Mouse (Mus musculus): ENCODE data around the gene Ugt1a6b. TPM values are rescaled to one million over a fixed set of nuclear protein-coding genes. Genes with fewer than 3 reads are reported as not detected.
A peak's percentile ranks its signal among the peaks of the same experiment; 100 is the strongest.
"Not testable (repeated sequence)": the region's sequence is repeated elsewhere in the genome, so short reads cannot be mapped to it uniquely, and the experiment has no call there.

The Ugt1a6b gene
- polyA plus RNA-seq, 1 experiment from 2014 or later: 0.13 TPM

DNA sequence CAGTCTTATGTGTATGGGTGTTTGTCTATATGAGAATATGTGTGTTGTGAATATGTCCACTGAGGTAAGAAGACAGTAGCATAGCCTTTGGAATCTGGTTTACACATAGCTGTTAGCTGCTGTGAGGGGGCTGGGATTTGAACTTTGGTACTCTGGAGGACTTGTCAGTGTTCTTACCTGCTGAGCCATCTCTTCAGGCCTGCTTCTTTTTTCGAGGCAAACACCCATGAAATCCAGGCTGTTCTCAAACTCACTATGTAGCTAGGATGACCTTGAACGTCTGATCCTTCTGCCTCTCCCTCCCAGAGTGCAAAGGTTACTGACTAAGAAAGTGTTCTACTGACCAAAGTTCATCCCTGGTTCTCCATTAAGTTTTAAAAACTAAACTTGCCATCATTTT, 2.6 kb downstream of the Ugt1a6b start:
- no peak overlapping the region for H3K4me3 ChIP-seq (replicated peaks; ENCODE audit: low read depth, low read length)
- H3K27ac ChIP-seq (replicated peaks; ENCODE audit: low read depth, low read length): no peak overlapping the region
- no peaks in the 10 kb centered on the region for H3K4me1 ChIP-seq (ENCODE audit: control insufficient read depth, insufficient read depth, low read length)
- DNase-seq (no peak), ATAC-seq (ENCODE audit: low FRiP score, low TSS enrichment) (no peak)
- no peaks in the 10 kb centered on the region for H3K27me3 ChIP-seq (ENCODE audit: control insufficient read depth, insufficient read depth, low read length)
- no peaks in the 10 kb centered on the region for H3K36me3 ChIP-seq (ENCODE audit: control insufficient read depth, insufficient read depth, low read length)
- WGBS: 60% methylated on average over 2 of the region's 2 CpGs
- H3K4me2 ChIP-seq (ENCODE audit: low read length): no peak overlapping the region
- no peak overlapping the region for H3K9ac ChIP-seq (replicated peaks; ENCODE audit: low read length)
- no peaks in the 10 kb centered on the region for H3K9me3 ChIP-seq (ENCODE audit: control insufficient read depth, low read length)

DNA sequence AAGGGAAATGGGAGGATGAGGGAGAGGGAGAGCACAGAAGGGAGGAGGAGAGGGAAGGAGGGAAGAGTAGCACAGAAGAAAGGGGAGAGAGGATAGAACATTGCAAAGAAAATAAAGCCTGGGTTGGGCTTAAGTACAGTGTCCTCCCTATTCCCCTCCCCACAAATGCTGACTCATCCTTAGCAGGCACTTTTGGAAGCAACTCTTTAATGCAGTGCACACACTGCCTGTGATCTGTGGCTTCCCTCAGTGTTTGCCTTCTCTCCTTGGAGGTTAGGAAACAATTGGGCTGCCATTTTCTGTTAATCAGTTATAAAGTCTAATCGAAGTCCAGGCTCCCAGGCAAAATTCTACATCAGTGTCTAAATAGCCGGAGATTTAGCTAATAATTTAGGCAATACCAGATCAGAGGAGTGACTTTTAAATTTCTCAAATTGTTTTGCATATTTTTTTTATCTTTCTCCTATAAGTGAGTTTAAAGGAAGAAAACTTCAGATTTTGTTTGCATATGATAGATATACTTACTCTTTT, 6.0 kb downstream of the Ugt1a6b start:
- not testable (repeated sequence) for H3K4me2 ChIP-seq (ENCODE audit: low read length); H3K9me3 ChIP-seq (ENCODE audit: control insufficient read depth, low read length); H3K27me3 ChIP-seq (ENCODE audit: control insufficient read depth, insufficient read depth, low read length); H3K9ac ChIP-seq (replicated peaks; ENCODE audit: low read length); H3K4me3 ChIP-seq (replicated peaks; ENCODE audit: low read depth, low read length); H3K27ac ChIP-seq (replicated peaks; ENCODE audit: low read depth, low read length); ATAC-seq (ENCODE audit: low FRiP score, low TSS enrichment); H3K4me1 ChIP-seq (ENCODE audit: control insufficient read depth, insufficient read depth, low read length); DNase-seq; H3K36me3 ChIP-seq (ENCODE audit: control insufficient read depth, insufficient read depth, low read length)
- WGBS: 86% methylated on average over 2 of the region's 2 CpGs

GRCm38 (mm10) chr1:88109604-88110003, 6.6 kb downstream of the Ugt1a6b start:
- not testable (repeated sequence) for H3K27me3 ChIP-seq (ENCODE audit: control insufficient read depth, insufficient read depth, low read length); H3K36me3 ChIP-seq (ENCODE audit: control insufficient read depth, insufficient read depth, low read length); ATAC-seq (ENCODE audit: low FRiP score, low TSS enrichment); H3K9ac ChIP-seq (replicated peaks; ENCODE audit: low read length); H3K9me3 ChIP-seq (ENCODE audit: control insufficient read depth, low read length); H3K4me1 ChIP-seq (ENCODE audit: control insufficient read depth, insufficient read depth, low read length); H3K4me2 ChIP-seq (ENCODE audit: low read length); H3K27ac ChIP-seq (replicated peaks; ENCODE audit: low read depth, low read length); DNase-seq; H3K4me3 ChIP-seq (replicated peaks; ENCODE audit: low read depth, low read length)
- 90% methylated on average over 2 of the region's 2 CpGs for WGBS

- not testable (repeated sequence) for H3K9ac ChIP-seq (replicated peaks; ENCODE audit: low read length); H3K36me3 ChIP-seq (ENCODE audit: control insufficient read depth, insufficient read depth, low read length); H3K4me2 ChIP-seq (ENCODE audit: low read length); H3K27ac ChIP-seq (replicated peaks; ENCODE audit: low read depth, low read length); H3K27me3 ChIP-seq (ENCODE audit: control insufficient read depth, insufficient read depth, low read length); ATAC-seq (ENCODE audit: low FRiP score, low TSS enrichment); H3K4me3 ChIP-seq (replicated peaks; ENCODE audit: low read depth, low read length); H3K9me3 ChIP-seq (ENCODE audit: control insufficient read depth, low read length); DNase-seq; H3K4me1 ChIP-seq (ENCODE audit: control insufficient read depth, insufficient read depth, low read length)
- WGBS: 97% methylated on average over 6 of the region's 6 CpGs
These were observed 9.7 kb downstream of the Ugt1a6b start for GRCm38 (mm10) chr1:88112769-88113168.

DNA sequence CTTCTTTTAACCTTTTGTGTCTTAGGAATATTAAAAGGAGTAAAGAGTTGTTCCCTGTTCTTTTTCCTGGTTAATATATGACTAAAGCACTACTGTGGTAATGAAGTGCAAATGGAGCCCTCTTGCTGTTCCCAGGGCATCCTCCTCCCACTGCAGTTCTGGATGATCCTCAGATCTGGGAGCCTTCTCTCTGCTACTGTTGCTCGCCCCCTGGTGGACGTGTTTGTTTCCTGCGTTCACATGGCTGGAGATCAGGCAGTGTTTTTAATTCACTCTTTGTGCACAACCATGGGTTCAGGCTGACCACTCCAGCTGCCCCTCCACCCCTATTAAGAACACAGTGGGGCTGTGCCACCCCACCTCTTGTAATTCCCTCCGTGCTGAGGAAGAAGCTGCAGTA, 17.5 kb downstream of the Ugt1a6b start:
- H3K9ac ChIP-seq (replicated peaks; ENCODE audit: low read length); H3K27ac ChIP-seq (replicated peaks; ENCODE audit: low read depth, low read length); H3K9me3 ChIP-seq (ENCODE audit: control insufficient read depth, low read length); H3K4me2 ChIP-seq (ENCODE audit: low read length); H3K36me3 ChIP-seq (ENCODE audit: control insufficient read depth, insufficient read depth, low read length); H3K4me3 ChIP-seq (replicated peaks; ENCODE audit: low read depth, low read length); ATAC-seq (ENCODE audit: low FRiP score, low TSS enrichment); DNase-seq; H3K27me3 ChIP-seq (ENCODE audit: control insufficient read depth, insufficient read depth, low read length); H3K4me1 ChIP-seq (ENCODE audit: control insufficient read depth, insufficient read depth, low read length): not testable (repeated sequence)
- WGBS: 10% methylated on average over 4 of the region's 4 CpGs

- not testable (repeated sequence) for ATAC-seq (ENCODE audit: low FRiP score, low TSS enrichment)
- DNase-seq: peak; percentile 7
- no CpG with 5 or more reads among the region's 1 CpGs for WGBS
These were observed 18.5 kb downstream of the Ugt1a6b start for GRCm38 (mm10) chr1:88121521-88121920.

GRCm38 (mm10) chr1:88125827-88126360, 22.8 kb downstream of the Ugt1a6b start:
- not testable (repeated sequence) for H3K4me3 ChIP-seq (replicated peaks; ENCODE audit: low read depth, low read length); H3K4me2 ChIP-seq (ENCODE audit: low read length); H3K27ac ChIP-seq (replicated peaks; ENCODE audit: low read depth, low read length); ATAC-seq (ENCODE audit: low FRiP score, low TSS enrichment); H3K4me1 ChIP-seq (ENCODE audit: control insufficient read depth, insufficient read depth, low read length); H3K27me3 ChIP-seq (ENCODE audit: control insufficient read depth, insufficient read depth, low read length); H3K9ac ChIP-seq (replicated peaks; ENCODE audit: low read length); H3K36me3 ChIP-seq (ENCODE audit: control insufficient read depth, insufficient read depth, low read length); DNase-seq; H3K9me3 ChIP-seq (ENCODE audit: control insufficient read depth, low read length)
- 82% methylated on average over 4 of the region's 4 CpGs for WGBS

More at GRCm38 (mm10) chr1:88121521-88121920, 18.5 kb downstream of the Ugt1a6b start:
- H3K27ac ChIP-seq (replicated peaks; ENCODE audit: low read depth, low read length); H3K27me3 ChIP-seq (ENCODE audit: control insufficient read depth, insufficient read depth, low read length); H3K9ac ChIP-seq (replicated peaks; ENCODE audit: low read length); H3K4me3 ChIP-seq (replicated peaks; ENCODE audit: low read depth, low read length); H3K9me3 ChIP-seq (ENCODE audit: control insufficient read depth, low read length); H3K36me3 ChIP-seq (ENCODE audit: control insufficient read depth, insufficient read depth, low read length); H3K4me2 ChIP-seq (ENCODE audit: low read length); H3K4me1 ChIP-seq (ENCODE audit: control insufficient read depth, insufficient read depth, low read length): not testable (repeated sequence)

- DNase-seq; H3K27ac ChIP-seq (replicated peaks; ENCODE audit: low read depth, low read length); ATAC-seq (ENCODE audit: low FRiP score, low TSS enrichment); H3K4me3 ChIP-seq (replicated peaks; ENCODE audit: low read depth, low read length); H3K4me1 ChIP-seq (ENCODE audit: control insufficient read depth, insufficient read depth, low read length); H3K9me3 ChIP-seq (ENCODE audit: control insufficient read depth, low read length); H3K36me3 ChIP-seq (ENCODE audit: control insufficient read depth, insufficient read depth, low read length); H3K4me2 ChIP-seq (ENCODE audit: low read length); H3K9ac ChIP-seq (replicated peaks; ENCODE audit: low read length); H3K27me3 ChIP-seq (ENCODE audit: control insufficient read depth, insufficient read depth, low read length): not testable (repeated sequence)
- WGBS: 86% methylated on average over 2 of the region's 2 CpGs
These were observed 26.0 kb downstream of the Ugt1a6b start for GRCm38 (mm10) chr1:88129091-88129490.

DNA sequence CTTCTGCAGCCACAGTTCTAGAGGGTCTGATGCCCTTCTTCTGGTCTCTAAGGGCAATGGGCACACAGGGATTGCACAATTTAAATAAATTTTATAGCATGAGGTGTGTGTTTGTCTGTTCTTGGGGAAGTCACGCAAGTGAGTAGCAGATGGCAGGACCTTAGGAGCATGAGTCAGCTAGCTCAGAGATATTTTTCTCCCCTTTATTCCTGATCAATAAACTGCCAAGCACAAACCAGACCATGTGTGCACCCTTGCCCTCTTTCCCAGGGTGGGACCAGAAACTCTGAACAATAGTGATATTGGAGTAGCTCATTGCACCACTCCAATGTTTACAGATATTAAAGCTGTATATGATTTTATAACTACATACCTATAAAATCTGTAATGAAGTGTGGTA, 27.2 kb downstream of the Ugt1a6b start:
- not testable (repeated sequence) for H3K9me3 ChIP-seq (ENCODE audit: control insufficient read depth, low read length); H3K36me3 ChIP-seq (ENCODE audit: control insufficient read depth, insufficient read depth, low read length); H3K9ac ChIP-seq (replicated peaks; ENCODE audit: low read length); ATAC-seq (ENCODE audit: low FRiP score, low TSS enrichment); H3K4me2 ChIP-seq (ENCODE audit: low read length); DNase-seq; H3K4me1 ChIP-seq (ENCODE audit: control insufficient read depth, insufficient read depth, low read length); H3K27me3 ChIP-seq (ENCODE audit: control insufficient read depth, insufficient read depth, low read length); H3K4me3 ChIP-seq (replicated peaks; ENCODE audit: low read depth, low read length); H3K27ac ChIP-seq (replicated peaks; ENCODE audit: low read depth, low read length)
- 98% methylated on average over 1 of the region's 1 CpGs for WGBS
